Mouse (Mus musculus) kidney, adult 2 months (tissue): Measurements from ENCODE around the gene Dnajb12. TPM values are rescaled to one million over a fixed set of nuclear protein-coding genes. Genes with fewer than 3 reads are reported as not detected.
A peak's percentile ranks its signal among the peaks of the same experiment; 100 is the strongest.

ENCODE experiments used
- DNase-seq: peaks from one replicate; pipeline ENCODE4 v3.0.0; 2021
- H3K27ac ChIP-seq: fragments of 200-500 bp; 2 replicates; pipeline ENCODE4 v1.5.1; 2012; ENCODE audit warnings: low read depth, low read length, control low read depth, inconsistent platforms; ENCODE audit not compliant: insufficient read depth
- H3K27me3 ChIP-seq: fragments of 200-500 bp; replicated peaks from 2 replicates; pipeline ENCODE4 v1.6.1; 2012; ENCODE audit warnings: mild to moderate bottlenecking, moderate library complexity, low read length, inconsistent platforms; ENCODE audit not compliant: control insufficient read depth, insufficient read depth
- H3K36me3 ChIP-seq: fragments of 200-500 bp; 2 replicates; pipeline ENCODE4 v1.6.1; 2012; ENCODE audit warnings: mild to moderate bottlenecking, moderate library complexity, low read length, inconsistent platforms; ENCODE audit not compliant: control insufficient read depth, insufficient read depth
- H3K4me1 ChIP-seq: fragments of 200-500 bp; 2 replicates; pipeline ENCODE4 v1.6.1; 2011; ENCODE audit warnings: low read length; ENCODE audit not compliant: control insufficient read depth, insufficient read depth
- H3K4me3 ChIP-seq: fragments of 200-500 bp; 2 replicates; pipeline ENCODE4 v1.5.1; 2011; ENCODE audit warnings: mild to moderate bottlenecking, low read depth, low read length, control low read depth; ENCODE audit not compliant: insufficient read depth
- CTCF ChIP-seq: fragments of 200-500 bp; conservative IDR thresholded peaks from 2 replicates; pipeline ENCODE4 v1.5.1; 2011; ENCODE audit warnings: low read depth, mild to moderate bottlenecking, control low read depth, low read length, moderate library complexity, mixed read lengths; ENCODE audit not compliant: insufficient read depth, insufficient read length
- POLR2A ChIP-seq: fragments of 200-500 bp; IDR thresholded peaks from one replicate; pipeline ENCODE4 v1.6.1; 2011; ENCODE audit warnings: low read depth, low read length, control low read depth
- WGBS: fragments of 180-500 bp; shearing (Covaris S2); methylation state at CpG from one replicate; pipeline ENCODE4 v1.1.7; 2018; 5-methylcytosine and 5-hydroxymethylcytosine counted together
- polyA plus RNA-seq: library from polyadenylated mRNA; depleted of rRNA; stranded (reverse); fragments of >200 nt; gene quantifications from 2 replicates; pipeline ENCODE4 v1.2.3, GENCODE M21; 2012; rRNA removed

Dnajb12 gene
- polyA plus RNA-seq, 1 experiment, result 85.8 TPM

DNA sequence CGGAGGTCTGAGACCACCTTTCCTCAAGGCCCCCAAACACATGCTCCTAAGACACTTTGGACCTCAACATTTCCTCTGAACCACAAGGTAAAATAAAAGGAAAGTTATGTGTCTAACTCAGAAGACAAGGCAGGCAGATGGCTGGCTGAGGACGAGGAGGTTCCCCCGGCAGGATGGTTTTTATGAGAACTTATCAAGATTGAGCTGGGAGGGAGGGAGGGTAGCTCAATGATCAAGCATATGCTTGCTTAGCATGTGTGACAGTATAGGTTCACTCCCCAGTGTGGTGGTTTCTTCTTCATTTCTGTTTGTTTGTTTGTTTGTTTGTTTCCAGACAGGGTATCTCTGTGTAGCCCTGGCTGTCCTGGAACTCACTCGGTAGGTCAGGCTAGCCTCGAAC is 67.0 kb downstream of the Dnajb12 start:
- Histone ChIP-seq H3K4me1 (peaks cover 13% of the 10 kb centered on the region), H3K4me3 (no peak overlapping the region), H3K36me3 (no peaks in the 10 kb centered on the region), H3K27ac (no peak overlapping the region), H3K27me3 (no peaks in the 10 kb centered on the region)
- no peak for DNase-seq
- 95% methylated on average over 5 of the region's 5 CpGs for WGBS
- TF ChIP-seq CTCF, result no peak
- no peak for TF ChIP-seq POLR2A

- Histone ChIP-seq H3K36me3 (no peaks in the 10 kb centered on the region), H3K4me1 (peaks cover 14% of the 10 kb centered on the region), H3K27ac (no peak overlapping the region; the same call in 1 of the 2 replicates), H3K4me3 (no peak overlapping the region), H3K27me3 (no peaks in the 10 kb centered on the region)
- no peak for DNase-seq
- WGBS, result 65% methylated on average over 7 of the region's 7 CpGs
- no peak for TF ChIP-seq CTCF
- no peak for TF ChIP-seq POLR2A
Measured at GRCm38 (mm10) chr10:59947296-59948073, 68.1 kb downstream of the Dnajb12 start.

- no peaks in the 10 kb centered on the region for H3K27me3 ChIP-seq
- peak; percentile 62 for DNase-seq
- WGBS, result 47% methylated on average over 6 of the region's 6 CpGs
- H3K4me3 ChIP-seq, result no peak overlapping the region
- peaks cover 13% of the 10 kb centered on the region; the same call in 1 of the 2 replicates for H3K4me1 ChIP-seq
- H3K36me3 ChIP-seq, result no peaks in the 10 kb centered on the region
- TF ChIP-seq POLR2A (no peak), CTCF (no peak)
- peak overlapping the region; percentile 2; the same call in 1 of the 2 replicates for H3K27ac ChIP-seq
Measured at GRCm38 (mm10) chr10:59948363-59949254, 69.3 kb downstream of the Dnajb12 start.

Other genes starting within 250 kb of the Dnajb12 start
- 59.0 and 61.2 TPM in 2 replicates for gene Micu1, start 177.1 kb upstream of the Dnajb12 start, polyA plus RNA-seq
- 21.1 and 21.6 TPM in 2 replicates for gene Ddit4, start 72.3 kb downstream of the Dnajb12 start, polyA plus RNA-seq
- 106 and 132 TPM in 2 replicates for gene Ascc1, start 123.2 kb downstream of the Dnajb12 start, polyA plus RNA-seq
- 84.8 and 100 TPM in 2 replicates for gene Anapc16, start 123.6 kb downstream of the Dnajb12 start, polyA plus RNA-seq
- 1.7 and 2.3 TPM in 2 replicates for gene Spock2, start 226.7 kb downstream of the Dnajb12 start, polyA plus RNA-seq